10 mouse cellular contexts compared by ENCODE assay signal in the genomic region with DNA sequence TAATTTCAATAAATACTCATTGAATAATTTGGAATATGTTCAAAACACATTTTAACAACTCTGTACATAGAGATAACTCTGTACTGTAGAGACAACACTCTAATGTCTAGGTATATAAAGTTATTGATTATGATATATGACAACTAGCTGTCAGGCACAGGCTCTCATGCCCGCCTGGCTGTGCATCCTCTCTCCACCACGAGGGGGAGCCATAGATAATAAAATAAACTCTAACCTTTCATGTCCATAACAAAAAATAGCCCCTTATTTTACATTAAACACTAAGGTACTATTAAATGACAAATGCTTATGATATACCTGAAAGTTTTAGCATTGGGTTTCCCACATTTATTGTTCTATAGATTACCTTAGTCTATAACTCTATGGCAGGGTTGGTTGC. TPM values are rescaled to one million over a fixed set of nuclear protein-coding genes. Genes with fewer than 3 reads are reported as not detected.
DNase-seq lines count a peak whose midpoint lies in the region; ATAC-seq lines count a peak whose summit lies in the region.
"Had no signal": no experiment of that assay in that cellular context is flagged by ENCODE, and none has a peak within 500 bp of the region (broad histone marks: within the 10 kb centered on the region; RNA-seq: fewer than 3 reads in every experiment).

No protein-coding gene starts in this region.

- peak; percentile 78 for DNase-seq in intestine, embryonic 14.5 days (ENCODE audit: low spot score)
- peak; percentile 54 to 91 for DNase-seq in adrenal gland, adult (ENCODE audit: inconsistent age in 2 of 2, low spot score in 1 of 2)
- DNase-seq in embryo, embryonic 11.5 days (ENCODE audit: low read depth, low spot score): peak; percentile 27
- peak; percentile 79 to 82 for DNase-seq in heart, postnatal 36 days
- DNase-seq in left cerebral cortex, postnatal 10 days (ENCODE audit: extremely low spot score in 1 of 2, low spot score in 2 of 2): peak; percentile 45
- DNase-seq in ovary, postnatal 14 days (ENCODE audit: low spot score): peak; percentile 69
- peak; percentile 63 for DNase-seq in thymus, postnatal 25 days

- no peaks in the 10 kb centered on the region for H3K36me3 ChIP-seq in intestine, embryonic 14.5 days (ENCODE audit: control insufficient read depth, insufficient read depth, low read length)
- no peaks in the 10 kb centered on the region for H3K36me3 ChIP-seq in intestine, embryonic 16.5 days (ENCODE audit: control insufficient read depth, insufficient read depth, low read length)
- H3K36me3 ChIP-seq: embryonic facial prominence, embryonic 12.5 days had no signal

- intact Hi-C loops in heart, postnatal 36 days (cut with DNase I): loop anchor here (1.0 to 5.0 kb wide), 3 partner anchors 266 to 701 kb away; no protein-coding TSS in a partner anchor
- intact Hi-C loops in left cerebral cortex, postnatal 10 days (cut with DNase I): loop anchor here (2.0 to 5.0 kb wide), 3 partner anchors 266 to 701 kb away; no protein-coding TSS in a partner anchor

- H3K4me3 ChIP-seq in intestine, embryonic 14.5 days (ENCODE audit: low read depth, low read length): no peak overlapping the region
- H3K4me3 ChIP-seq in intestine, embryonic 16.5 days (ENCODE audit: low read length): no peak overlapping the region
- H3K4me3 ChIP-seq: embryonic facial prominence, embryonic 12.5 days; myocyte had no signal

- no peaks in the 10 kb centered on the region for H3K4me1 ChIP-seq in intestine, embryonic 14.5 days (replicated peaks; ENCODE audit: control insufficient read depth, insufficient read depth, low read length)
- H3K4me1 ChIP-seq in intestine, embryonic 16.5 days (ENCODE audit: control insufficient read depth, insufficient read depth, low read length): no peaks in the 10 kb centered on the region
- H3K4me1 ChIP-seq: embryonic facial prominence, embryonic 12.5 days had no signal

- H3K4me2 ChIP-seq in intestine, embryonic 14.5 days (ENCODE audit: low read length): no peak overlapping the region
- no peak overlapping the region for H3K4me2 ChIP-seq in intestine, embryonic 16.5 days (ENCODE audit: low read depth, low read length)
- H3K4me2 ChIP-seq: embryonic facial prominence, embryonic 12.5 days had no signal

- H3K9ac ChIP-seq in intestine, embryonic 14.5 days (ENCODE audit: low read length): no peak overlapping the region
- no peak overlapping the region for H3K9ac ChIP-seq in intestine, embryonic 16.5 days (ENCODE audit: low read depth, low read length)
- H3K9ac ChIP-seq: embryonic facial prominence, embryonic 12.5 days had no signal

- H3K27me3 ChIP-seq in intestine, embryonic 14.5 days (replicated peaks; ENCODE audit: control insufficient read depth, insufficient read depth, low read length): no peaks in the 10 kb centered on the region
- no peaks in the 10 kb centered on the region for H3K27me3 ChIP-seq in intestine, embryonic 16.5 days (replicated peaks; ENCODE audit: control insufficient read depth, insufficient read depth, low read length)
- H3K27me3 ChIP-seq: embryonic facial prominence, embryonic 12.5 days had no signal

- peaks cover 2% of the 10 kb centered on the region; the same call in 1 of the 2 replicates for H3K9me3 ChIP-seq in intestine, embryonic 14.5 days (ENCODE audit: control insufficient read depth, low read length)
- no peaks in the 10 kb centered on the region for H3K9me3 ChIP-seq in intestine, embryonic 16.5 days (ENCODE audit: control insufficient read depth, low read length)
- H3K9me3 ChIP-seq: embryonic facial prominence, embryonic 12.5 days had no signal

- no peak overlapping the region for H3K27ac ChIP-seq in intestine, embryonic 14.5 days (ENCODE audit: low read depth)
- H3K27ac ChIP-seq in intestine, embryonic 16.5 days (ENCODE audit: low read length): no peak overlapping the region
- H3K27ac ChIP-seq: embryonic facial prominence, embryonic 12.5 days had no signal

- WGBS in intestine, embryonic 14.5 days: 0% methylated on average over 2 of the region's 2 CpGs
- WGBS in intestine, embryonic 16.5 days: 0% methylated on average over 2 of the region's 2 CpGs

- ATAC-seq in intestine, embryonic 14.5 days (replicated peaks; ENCODE audit: low FRiP score, low TSS enrichment, low read depth): peak; percentile 43; the same call in 1 of the 2 replicates
- ATAC-seq in intestine, embryonic 16.5 days: no peak; the same call in 1 of the 2 replicates

RNA-seq across cellular contexts. Expression of gene Casp3, which starts 54.4 kb away (rescaled TPM):
- polyA plus RNA-seq in intestine, embryonic 14.5 days (2014; fragmentation: Nextera tagmentation; extraction: Ambion mirVana): 57.1 and 63.7 TPM in 2 replicates
- polyA plus RNA-seq in intestine, embryonic 16.5 days (2015; fragmentation: Nextera tagmentation; extraction: Ambion mirVana): 55.3 and 59.6 TPM in 2 replicates
- 1 to 10 TPM; 3.5 to 4.0 TPM for total RNA-seq in heart, postnatal 36 days (2021)
- 10 to 100 TPM; 64.6 to 76.1 TPM for total RNA-seq in left cerebral cortex, postnatal 10 days (2021)

RNA-seq across cellular contexts. Expression of gene Primpol, which starts 54.5 kb away (rescaled TPM):
- polyA plus RNA-seq in intestine, embryonic 14.5 days (2014; fragmentation: Nextera tagmentation; extraction: Ambion mirVana): 16.0 and 19.1 TPM in 2 replicates
- polyA plus RNA-seq in intestine, embryonic 16.5 days (2015; fragmentation: Nextera tagmentation; extraction: Ambion mirVana): 12.8 and 15.2 TPM in 2 replicates
- total RNA-seq in heart, postnatal 36 days (2021): 1 to 10 TPM; 2.4 to 2.9 TPM
- 1 to 10 TPM; 4.3 to 6.5 TPM for total RNA-seq in left cerebral cortex, postnatal 10 days (2021)

Comparison
In these comparisons a context has a peak if more than half of its experiments do, and no peak if none do; other contexts are left out.
1. DNase-seq: peak in every context shown above with its lines; median percentile 80 in heart, postnatal 36 days; 78 in intestine, embryonic 14.5 days; 72 in adrenal gland, adult; 69 in ovary, postnatal 14 days; 63 in thymus, postnatal 25 days; 45 in left cerebral cortex, postnatal 10 days; 27 in embryo, embryonic 11.5 days.
2. RNA of gene Casp3, which starts 54.4 kb away (total RNA-seq): 64.6 to 76.1 TPM in left cerebral cortex, postnatal 10 days; 3.5 to 4.0 TPM in heart, postnatal 36 days; every median in the first group is over 10 times any median in the second.